Mouse (Mus musculus) ES-Bruce4 (cell line): ENCODE measurements around the gene Ggt1.

Experiments
- CTCF ChIP-seq: IDR thresholded peaks from one replicate; pipeline ENCODE4 v1.8.1; 2011; ENCODE audit warnings: low read depth, low read length
- EP300 ChIP-seq: IDR thresholded peaks from 2 replicates; pipeline ENCODE4 v1.6.1; 2011; ENCODE audit warnings: low read depth, low read length; ENCODE audit not compliant: insufficient read depth
- POLR2A ChIP-seq: IDR thresholded peaks from one replicate; pipeline ENCODE4 v1.8.1; 2011; ENCODE audit warnings: low read length; ENCODE audit not compliant: insufficient read depth

DNA sequence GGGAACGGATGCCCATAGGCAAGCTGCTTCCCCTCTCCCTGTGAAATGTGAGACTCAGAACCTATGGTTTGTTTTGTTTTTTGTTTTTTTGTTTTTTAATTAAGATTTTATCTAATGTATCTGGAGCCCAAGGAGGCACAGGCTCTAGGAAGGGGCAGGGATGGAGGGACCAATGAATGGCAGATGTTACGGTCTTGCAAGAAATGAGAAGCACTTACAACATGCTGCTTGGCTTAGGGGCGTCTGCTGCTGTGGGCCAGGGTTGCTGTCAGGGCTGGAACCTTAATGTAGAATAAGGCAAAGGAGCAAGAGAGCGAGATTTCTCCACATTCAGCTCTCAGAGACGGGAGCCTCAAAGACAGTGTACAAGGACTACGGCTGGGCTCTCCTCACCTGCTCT is 5.8 kb upstream of the Ggt1 start:
- TF ChIP-seq EP300: no peak
- TF ChIP-seq CTCF: no peak
- no peak for TF ChIP-seq POLR2A
